ENCODE assay signal across 9 mouse cellular contexts in genomic region chr1:74091611-74092224, GRCm38 (mm10). TPM values are rescaled to one million over a fixed set of nuclear protein-coding genes. Genes with fewer than 3 reads are reported as not detected.
DNase-seq lines count a peak whose midpoint lies in the region; ATAC-seq and TF ChIP-seq lines count a peak whose summit lies in the region.
"Had no signal": no experiment of that assay in that cellular context is flagged by ENCODE, and none has a peak within 500 bp of the region (broad histone marks: within the 10 kb centered on the region; RNA-seq: fewer than 3 reads in every experiment).

No protein-coding gene starts in this region.

- peak; percentile 75 for DNase-seq in lung, embryonic 14.5 days
- no peak for DNase-seq in lung, adult 18-20 months
- DNase-seq in embryo, embryonic 10 days (ENCODE audit: low spot score): peak; percentile 72
- DNase-seq in forebrain, postnatal 0 days: no peak
- DNase-seq in neural tube, embryonic 10.5 days (ENCODE audit: extremely low spot score, low spot score): peak; percentile 51
- no peak for DNase-seq in left cerebral cortex, adult 18-20 months (ENCODE audit: low spot score in 2 of 2)
- DNase-seq in left cerebral cortex, postnatal 14 days (ENCODE audit: low spot score in 2 of 2): no peak
- no peak for DNase-seq in left cerebral cortex, postnatal 25 days (ENCODE audit: low spot score in 2 of 2)

- intact Hi-C loops in left cerebral cortex, postnatal 14 days (cut with DNase I): no loop called here
- intact Hi-C loops in left cerebral cortex, postnatal 25 days (cut with DNase I): no loop called here

- H3K9ac ChIP-seq in lung, embryonic 14.5 days: 0 out of 2 replicates have a peak overlapping the region, but pooled peaks have one; percentile 4
- no peak overlapping the region for H3K9ac ChIP-seq in forebrain, postnatal 0 days

- no peaks in the 10 kb centered on the region for H3K9me3 ChIP-seq in lung, embryonic 14.5 days (ENCODE audit: low read depth, low read length)
- H3K9me3 ChIP-seq in forebrain, postnatal 0 days (ENCODE audit: low read length): no peaks in the 10 kb centered on the region

- H3K4me2 ChIP-seq in lung, embryonic 14.5 days: peak overlapping the region; percentile 64
- H3K4me2 ChIP-seq in forebrain, postnatal 0 days (ENCODE audit: low read depth): no peak overlapping the region

- H3K27me3 ChIP-seq in lung, embryonic 14.5 days (ENCODE audit: insufficient read depth, low read length): peaks cover under 1% of the 10 kb centered on the region
- H3K27me3 ChIP-seq in forebrain, postnatal 0 days (ENCODE audit: insufficient read depth, low read length): no peaks in the 10 kb centered on the region

- H3K4me3 ChIP-seq in lung, embryonic 14.5 days (ENCODE audit: low read depth, low read length): peak overlapping the region; percentile 42; the same call in 1 of the 2 replicates
- no peak overlapping the region for H3K4me3 ChIP-seq in forebrain, postnatal 0 days (ENCODE audit: low read depth, low read length)

- WGBS in lung, embryonic 14.5 days: 19% methylated on average over 6 of the region's 6 CpGs
- WGBS in forebrain, postnatal 0 days: 34% methylated on average over 6 of the region's 6 CpGs

- TF ChIP-seq CTCF in lung, embryonic 14.5 days (IDR thresholded peaks at IDR 0.05; ENCODE audit: low read depth): no peak
- no peak for TF ChIP-seq CTCF in forebrain, postnatal 0 days (IDR thresholded peaks at IDR 0.05; ENCODE audit: low read depth)

- H3K27ac ChIP-seq in lung, embryonic 14.5 days (ENCODE audit: low read depth): peak overlapping the region; percentile 86
- 0 out of 2 replicates have a peak overlapping the region, but pooled peaks have one; percentile 15 for H3K27ac ChIP-seq in forebrain, postnatal 0 days (ENCODE audit: low read depth, low read length)
- H3K27ac ChIP-seq: macrophage had no signal

- H3K4me1 ChIP-seq in lung, embryonic 14.5 days (ENCODE audit: insufficient read depth): peaks cover 30% of the 10 kb centered on the region
- H3K4me1 ChIP-seq in forebrain, postnatal 0 days (ENCODE audit: insufficient read depth): 0 out of 2 replicates have a peak, but pooled peaks cover 5% of the 10 kb centered on the region

- peak; percentile 50 for ATAC-seq in lung, embryonic 14.5 days (ENCODE audit: insufficient read depth)
- ATAC-seq in forebrain, postnatal 0 days: peak; percentile 23; the same call in 1 of the 2 replicates

- H3K36me3 ChIP-seq in lung, embryonic 14.5 days (ENCODE audit: insufficient read depth): no peaks in the 10 kb centered on the region
- no peaks in the 10 kb centered on the region for H3K36me3 ChIP-seq in forebrain, postnatal 0 days (ENCODE audit: insufficient read depth)

RNA-seq across cellular contexts. Expression of gene Tns1, which starts 32.5 kb away (rescaled TPM):
- polyA plus RNA-seq in lung, embryonic 14.5 days (2014; fragmentation: Nextera tagmentation; extraction: Ambion mirVana): 87.9 and 95.2 TPM in 2 replicates
- 10.2 and 21.8 TPM in 2 replicates for total RNA-seq in forebrain, postnatal 0 days (2014; rRNA removed)
- polyA plus RNA-seq in forebrain, postnatal 0 days (2015; fragmentation: Nextera tagmentation; extraction: Ambion mirVana): 6.0 and 7.0 TPM in 2 replicates
- 10 to 100 TPM; 36.7 to 39.6 TPM for total RNA-seq in left cerebral cortex, adult 18-20 months (2021)
- total RNA-seq in left cerebral cortex, postnatal 14 days (2021): 10 to 100 TPM; 30.2 to 39.1 TPM
- total RNA-seq in left cerebral cortex, postnatal 25 days (2021): 10 to 100 TPM; 35.1 to 40.3 TPM

RNA-seq across cellular contexts. Expression of gene Rufy4, which starts 33.6 kb away (rescaled TPM):
- polyA plus RNA-seq in lung, embryonic 14.5 days (2014; fragmentation: Nextera tagmentation; extraction: Ambion mirVana): 0.26 and 0.39 TPM in 2 replicates
- 0.15 TPM in 1 of 2 replicates, not detected in the other for total RNA-seq in forebrain, postnatal 0 days (2014; rRNA removed)
- polyA plus RNA-seq in forebrain, postnatal 0 days (2015; fragmentation: Nextera tagmentation; extraction: Ambion mirVana): 0.08 and 0.13 TPM in 2 replicates
- not detected for total RNA-seq in left cerebral cortex, adult 18-20 months (2021)
- under 1 TPM in 1 of 2 experiments, not detected in 1; 0.17 TPM for total RNA-seq in left cerebral cortex, postnatal 14 days (2021)
- not detected for total RNA-seq in left cerebral cortex, postnatal 25 days (2021)
- polyA plus RNA-seq: macrophage had no signal

Comparison
In these comparisons a context has a peak if more than half of its experiments do, and no peak if none do; other contexts are left out.
1. DNase-seq: peak in lung, embryonic 14.5 days (single experiment), embryo, embryonic 10 days (single experiment) and neural tube, embryonic 10.5 days (single experiment); none in lung, adult 18-20 months (0 of 2), forebrain, postnatal 0 days (single experiment), left cerebral cortex, adult 18-20 months (0 of 2), left cerebral cortex, postnatal 14 days (0 of 2) and left cerebral cortex, postnatal 25 days (0 of 2).